Mouse (Mus musculus) bone marrow, adult 2 months (tissue): ENCODE results near the gene Vpreb3. TPM values are rescaled to one million over a fixed set of nuclear protein-coding genes. Genes with fewer than 3 reads are reported as not detected.

Experiments
- H3K27ac ChIP-seq: fragments of 200-500 bp; 2 replicates; pipeline ENCODE4 v1.5.1; 2012; ENCODE audit warnings: low read depth, mild to moderate bottlenecking, control low read depth, inconsistent platforms, low read length; ENCODE audit not compliant: control insufficient read depth, poor library complexity, insufficient read depth
- H3K4me1 ChIP-seq: fragments of 200-500 bp; 2 replicates; pipeline ENCODE4 v1.6.1; 2011; ENCODE audit warnings: low read length; ENCODE audit not compliant: control insufficient read depth, insufficient read depth
- H3K4me3 ChIP-seq: fragments of 200-500 bp; replicated peaks from 2 replicates; pipeline ENCODE3; 2011; ENCODE audit warnings: mild to moderate bottlenecking, low read depth, low read length, control low read depth; ENCODE audit not compliant: control insufficient read depth
- CTCF ChIP-seq: fragments of 200-500 bp; IDR thresholded peaks from 2 replicates; pipeline ENCODE4 v1.5.1; 2011; ENCODE audit warnings: low read length, control low read depth; ENCODE audit not compliant: control insufficient read depth, insufficient read depth
- POLR2A ChIP-seq: fragments of 200-500 bp; IDR thresholded peaks from 2 replicates; pipeline ENCODE4 v1.6.1; 2011; ENCODE audit warnings: low read depth, mild to moderate bottlenecking, control low read depth, low read length, borderline replicate concordance; ENCODE audit not compliant: control insufficient read depth
- WGBS: fragments of 180-500 bp; shearing (Covaris S2); methylation state at CpG from one replicate; pipeline ENCODE4 v1.1.7; 2018; 5-methylcytosine and 5-hydroxymethylcytosine counted together
- polyA plus RNA-seq: library from polyadenylated mRNA; stranded (reverse); fragments of >200 nt; gene quantifications from 2 replicates; pipeline ENCODE4 v1.2.4, GENCODE M21; 2011; ENCODE audit warnings: low replicate concordance; ENCODE audit not compliant: missing spikeins, insufficient read depth, insufficient read length

The Vpreb3 gene
- polyA plus RNA-seq, 1 experiment = 84.9 TPM

DNA sequence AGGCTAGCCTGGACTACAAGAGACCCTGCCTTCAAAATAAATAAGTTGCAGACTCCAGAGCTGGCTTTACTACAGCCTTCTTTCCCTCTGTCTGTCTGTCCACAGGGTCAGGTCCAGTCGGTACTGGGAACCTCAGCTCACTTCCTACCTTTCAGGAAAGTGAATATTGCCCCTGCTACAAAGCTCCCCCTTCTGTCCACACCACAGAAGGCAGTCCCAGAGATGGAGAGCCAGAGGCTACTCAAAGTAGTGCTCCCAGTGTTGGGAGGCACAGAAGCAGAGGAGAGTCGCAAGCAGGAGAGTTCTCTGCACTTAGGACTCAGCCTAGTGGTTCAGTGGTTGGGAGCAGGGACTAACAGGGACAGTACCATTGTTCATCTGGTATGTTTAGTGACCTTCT lies 18.5 kb upstream of the Vpreb3 start:
- no peaks in the 10 kb centered on the region; the same call in 1 of the 2 replicates for H3K4me1 ChIP-seq
- no peak overlapping the region for H3K4me3 ChIP-seq
- TF ChIP-seq CTCF = no peak
- TF ChIP-seq POLR2A = no peak
- no peak overlapping the region for H3K27ac ChIP-seq
- 44% methylated on average over 2 of the region's 2 CpGs for WGBS

DNA sequence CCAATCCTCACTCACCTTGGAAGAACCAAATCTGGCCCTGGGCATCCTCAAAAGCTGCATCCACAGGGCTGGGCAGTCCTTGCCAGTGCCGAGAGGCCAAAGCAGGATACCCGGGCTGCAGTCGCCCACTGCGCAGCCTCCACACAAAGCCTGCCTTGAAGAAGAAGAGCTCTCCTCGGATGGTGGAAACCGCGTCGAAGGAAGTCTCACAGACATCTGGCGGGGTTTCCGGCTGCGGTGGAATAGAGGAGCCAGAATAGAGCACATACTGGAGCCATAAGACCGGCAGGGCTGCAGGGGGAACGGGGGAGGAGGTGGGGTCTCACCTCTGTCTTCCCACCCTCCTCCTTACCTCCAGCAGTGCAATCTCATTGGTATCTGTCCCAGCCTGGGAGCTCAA lies 16.5 kb upstream of the Vpreb3 start:
- H3K27ac ChIP-seq = no peak overlapping the region

DNA sequence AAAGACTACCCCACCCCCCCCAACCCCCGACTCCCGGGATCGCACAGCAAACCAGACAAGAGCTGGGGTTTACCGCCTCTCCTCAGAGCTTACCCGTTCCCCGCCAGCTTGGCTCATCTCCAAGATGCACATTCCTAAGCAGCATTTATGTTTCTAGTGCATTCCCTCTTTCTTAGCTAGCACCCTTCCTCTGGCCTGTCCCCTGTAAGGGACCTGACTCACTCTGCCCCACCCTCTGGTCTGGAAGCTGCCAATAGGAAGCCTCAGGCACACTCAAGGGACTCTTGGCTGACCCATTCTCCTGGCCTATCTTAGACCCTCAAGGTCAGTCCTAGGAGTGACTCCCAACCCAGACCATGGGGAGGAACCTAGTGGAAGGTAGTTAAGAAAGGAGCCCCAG lies 12.6 kb upstream of the Vpreb3 start:
- no peak for TF ChIP-seq POLR2A
- whole genome bisulfite sequencing = 40% methylated on average over 6 of the region's 6 CpGs
- Histone ChIP-seq H3K27ac (no peak overlapping the region), H3K4me3 (no peak overlapping the region), H3K4me1 (no peaks in the 10 kb centered on the region)

More for the DNA sequence above, 16.5 kb upstream of the Vpreb3 start:
- TF ChIP-seq POLR2A = no peak
- no peak for TF ChIP-seq CTCF
- Histone ChIP-seq H3K4me3 (no peak overlapping the region), H3K4me1 (no peaks in the 10 kb centered on the region; the same call in 1 of the 2 replicates)
- 73% methylated on average over 13 of the region's 13 CpGs for WGBS

DNA sequence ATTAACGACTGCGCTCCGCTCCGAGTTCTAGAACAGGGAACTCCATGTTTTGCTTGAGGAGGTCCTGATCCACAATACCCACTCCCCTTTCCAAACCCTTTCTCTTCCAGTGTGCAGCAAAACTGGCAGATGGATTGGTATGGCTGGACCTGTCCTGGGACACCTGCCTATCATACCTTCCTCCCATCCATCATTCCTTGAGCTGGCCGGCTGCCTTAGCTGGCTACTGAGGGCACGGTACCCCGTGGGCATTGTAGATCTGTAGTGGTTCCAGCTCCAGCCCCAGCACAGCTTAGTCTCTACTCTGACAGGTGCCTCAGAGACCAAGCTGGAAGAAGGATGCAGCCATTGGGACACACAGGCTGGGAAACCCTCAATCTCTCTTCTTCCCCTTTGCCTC lies 11.5 kb upstream of the Vpreb3 start:
- whole genome bisulfite sequencing = 48% methylated on average over 7 of the region's 7 CpGs
- Histone ChIP-seq H3K4me3 (no peak overlapping the region), H3K4me1 (no peaks in the 10 kb centered on the region), H3K27ac (no peak overlapping the region)
- TF ChIP-seq POLR2A = no peak
- no peak for TF ChIP-seq CTCF

DNA sequence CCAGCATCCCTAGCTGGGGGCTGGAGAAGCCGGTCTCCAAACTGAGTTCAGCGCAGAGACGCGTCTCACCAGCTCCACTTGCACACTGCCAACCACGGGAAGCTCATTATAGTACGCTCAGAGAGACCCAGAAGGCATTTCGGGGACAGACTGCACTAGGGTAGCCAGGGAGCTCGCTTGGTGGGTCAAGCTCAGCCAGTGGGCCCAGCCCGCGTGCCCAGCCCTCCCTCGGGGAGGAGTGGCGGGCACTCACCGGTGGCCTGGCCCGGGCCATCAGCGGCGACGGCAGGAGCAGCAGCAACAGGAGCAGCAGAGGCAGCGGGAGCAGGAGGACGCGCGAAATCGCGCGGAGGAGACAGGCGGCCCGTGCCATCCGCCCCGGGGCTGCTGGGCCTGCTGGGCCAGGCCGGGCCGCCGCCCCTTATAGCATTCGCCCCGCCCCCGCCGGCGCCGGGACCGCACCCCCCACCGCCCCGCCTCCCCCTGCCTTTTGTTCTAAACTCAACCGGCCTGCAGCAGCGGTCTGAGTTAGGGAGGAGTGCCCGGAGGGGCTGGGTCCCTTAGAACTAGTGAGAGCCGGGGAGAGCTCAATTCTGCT lies 10.7 kb upstream of the Vpreb3 start:
- peak overlapping the region; percentile 43 for H3K4me3 ChIP-seq
- 3% methylated on average over 44 of the region's 44 CpGs for WGBS
- H3K4me1 ChIP-seq = no peaks in the 10 kb centered on the region
- no peak for TF ChIP-seq CTCF
- peak; percentile 16; the same call in 1 of the 2 replicates for TF ChIP-seq POLR2A
- peak overlapping the region; percentile 40; the same call in 1 of the 2 replicates for H3K27ac ChIP-seq

DNA sequence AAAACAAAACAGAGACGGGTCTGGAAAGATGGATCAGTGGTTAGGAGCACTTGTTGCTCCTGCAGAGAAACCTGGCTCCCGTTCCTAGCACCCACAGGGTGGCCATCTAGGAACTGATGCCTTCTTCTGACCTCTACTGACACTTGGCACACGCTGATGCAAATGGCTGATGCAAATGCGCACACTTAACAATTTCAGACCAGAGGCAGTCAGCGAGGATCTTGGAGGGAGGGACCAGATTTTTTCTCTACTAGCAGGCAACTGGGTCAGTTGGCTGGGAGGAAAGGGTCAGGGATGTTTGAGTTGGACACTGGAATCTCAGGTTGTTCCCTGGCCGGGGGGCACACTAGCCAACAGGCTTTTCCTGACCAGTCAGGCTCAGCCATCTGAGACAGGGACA lies 10.0 kb upstream of the Vpreb3 start, which contains the start of gene Chchd10:
Gene Chchd10 (plus strand): TSS at position 240 of the 400 bp plus-strand sequence.
- 75% methylated on average over 6 of the region's 6 CpGs for WGBS
- TF ChIP-seq CTCF (no peak), POLR2A (no peak)
- H3K4me3 ChIP-seq = peak within 1 kb of the TSS; percentile 43
- no peaks in the 10 kb centered on the region for H3K4me1 ChIP-seq
- peak within 1 kb of the TSS; percentile 40; the same call in 1 of the 2 replicates for H3K27ac ChIP-seq

DNA sequence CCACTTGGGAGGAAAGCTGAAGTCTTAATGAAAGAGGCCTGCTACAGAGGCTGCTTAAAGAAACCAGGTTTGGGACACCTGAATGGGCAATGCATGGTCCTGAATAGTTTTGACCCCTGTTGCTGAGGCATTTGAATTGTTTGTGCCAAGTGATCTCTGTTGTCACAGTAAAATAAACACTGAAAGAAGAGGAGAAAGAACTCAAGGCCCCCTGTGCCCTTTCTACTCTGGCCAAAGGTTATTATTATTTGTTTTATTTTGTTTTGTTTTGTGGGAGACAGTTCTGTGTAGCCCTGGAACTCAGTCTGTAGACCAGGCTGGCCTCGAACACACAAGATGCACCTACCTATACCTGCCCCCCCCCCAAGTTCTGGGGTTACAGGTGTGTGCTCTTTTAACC lies 7.9 kb upstream of the Vpreb3 start:
- 63% methylated on average over 1 of the region's 1 CpGs for WGBS
- H3K4me3 ChIP-seq = no peak overlapping the region
- TF ChIP-seq POLR2A = no peak
- TF ChIP-seq CTCF = no peak
- H3K27ac ChIP-seq = no peak overlapping the region
- no peaks in the 10 kb centered on the region; the same call in 1 of the 2 replicates for H3K4me1 ChIP-seq

DNA sequence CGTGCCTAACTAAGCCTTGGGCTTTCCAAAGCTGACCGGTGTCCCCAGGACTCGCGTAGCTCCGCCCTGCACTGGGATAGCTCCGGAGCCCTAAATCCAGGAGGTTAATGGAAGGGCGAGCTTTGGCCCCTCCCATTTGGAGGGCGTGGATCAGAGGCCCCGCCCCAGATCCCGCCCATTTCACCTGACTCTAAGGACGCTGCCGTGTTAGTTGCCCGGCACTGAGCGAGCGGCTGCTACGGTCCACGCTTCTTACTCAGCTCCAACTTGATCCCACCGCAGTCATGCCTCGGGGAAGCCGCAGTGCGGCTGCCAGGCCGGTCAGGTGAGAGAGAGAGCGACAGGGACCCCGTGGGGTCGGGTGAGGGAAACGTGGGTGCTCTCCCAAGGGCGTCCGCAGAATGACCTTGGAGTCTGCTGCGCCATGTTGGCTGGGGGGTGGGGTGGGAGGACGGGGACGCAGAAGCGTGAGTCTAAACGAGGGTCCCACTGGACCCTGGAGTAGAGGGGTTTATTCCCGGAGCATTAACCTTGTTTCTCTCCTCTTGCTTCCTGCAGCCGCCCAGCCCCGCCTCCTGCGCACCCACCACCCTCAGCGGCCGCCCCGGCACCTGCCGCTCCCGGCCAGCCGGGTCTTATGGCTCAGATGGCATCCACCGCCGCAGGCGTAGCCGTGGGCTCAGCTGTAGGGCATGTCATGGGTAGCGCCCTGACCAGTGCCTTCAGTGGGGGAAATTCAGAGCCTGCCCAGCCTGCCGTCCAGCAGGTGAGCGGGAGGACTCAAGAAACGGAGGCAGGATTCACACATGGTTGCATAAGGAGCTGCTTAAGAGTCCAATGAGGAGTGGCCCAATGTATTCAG lies 6.9 kb upstream of the Vpreb3 start, which contains the start of gene Mmp11:
Gene Mmp11 (minus strand): TSS at position 817 of the 862 bp plus-strand sequence.
- H3K4me3 ChIP-seq = peak within 1 kb of the TSS; percentile 94
- 2% methylated on average over 51 of the region's 51 CpGs for WGBS
- TF ChIP-seq CTCF = no peak
- TF ChIP-seq POLR2A = peak; percentile 91
- peak within 1 kb of the TSS; percentile 80 for H3K27ac ChIP-seq
- peaks cover 2% of the 10 kb centered on the region for H3K4me1 ChIP-seq
